Mouse (Mus musculus) liver, embryonic 14.5 days (tissue): ENCODE data around the gene Ctrb1.

Experiments used
- CTCF ChIP-seq: IDR thresholded peaks from 2 replicates; pipeline ENCODE4 v1.5.1; 2016; ENCODE audit warnings: antibody characterized with exemption, low read depth, control low read depth
- EP300 ChIP-seq: IDR thresholded peaks from 2 replicates; pipeline ENCODE4 v1.6.1; 2016; ENCODE audit warnings: antibody characterized with exemption, low read depth

- TF ChIP-seq CTCF (no peak), EP300 (no peak)
These were observed 42.9 kb upstream of the Ctrb1 start for GRCm38 (mm10) chr8:111733581-111734243.
